Mouse (Mus musculus) embryonic facial prominence, embryonic 13.5 days (tissue): ENCODE results near the gene Ptpn7. TPM values are rescaled to one million over a fixed set of nuclear protein-coding genes. Genes with fewer than 3 reads are reported as not detected.
"Not testable (repeated sequence)": the region's sequence is repeated elsewhere in the genome, so short reads cannot be mapped to it uniquely, and the experiment has no call there.

Experiments used
- ATAC-seq: fragments of 200-750 bp; cut with Nextera tagmentation; 2 replicates; pipeline ENCODE4 v1.8.0; 2017; ENCODE audit warnings: low read depth; ENCODE audit not compliant: insufficient number of reproducible peaks, insufficient read depth, low FRiP score, low TSS enrichment
- H3K27ac ChIP-seq: fragments of 300-500 bp; sonication (generic); 2 replicates; pipeline ENCODE4 v1.5.1; 2015; ENCODE audit warnings: moderate library complexity, mild to moderate bottlenecking, inconsistent platforms
- H3K27me3 ChIP-seq: fragments of 300-500 bp; sonication (generic); 2 replicates; pipeline ENCODE4 v1.6.1; 2015; ENCODE audit warnings: mild to moderate bottlenecking, inconsistent platforms
- H3K36me3 ChIP-seq: fragments of 300-500 bp; sonication (generic); 2 replicates; pipeline ENCODE4 v1.6.1; 2015; ENCODE audit warnings: mild to moderate bottlenecking, inconsistent platforms
- H3K4me1 ChIP-seq: fragments of 300-500 bp; sonication (generic); 2 replicates; pipeline ENCODE4 v1.6.1; 2015; ENCODE audit warnings: inconsistent platforms
- H3K4me2 ChIP-seq: fragments of 300-500 bp; sonication (generic); 2 replicates; pipeline ENCODE4 v1.6.1; 2015; ENCODE audit warnings: moderate library complexity, mild to moderate bottlenecking, inconsistent platforms
- H3K4me3 ChIP-seq: fragments of 300-500 bp; sonication (generic); 2 replicates; pipeline ENCODE4 v1.5.1; 2015; ENCODE audit warnings: mild to moderate bottlenecking, inconsistent platforms
- H3K9ac ChIP-seq: fragments of 300-500 bp; sonication (generic); 2 replicates; pipeline ENCODE4 v1.6.1; 2015; ENCODE audit warnings: mild to moderate bottlenecking, inconsistent platforms
- H3K9me3 ChIP-seq: fragments of 300-500 bp; sonication (generic); 2 replicates; pipeline ENCODE4 v1.6.1; 2016; ENCODE audit warnings: inconsistent platforms
- WGBS: fragments of 180-500 bp; shearing (Covaris S2); methylation state at CpG from one replicate; pipeline ENCODE4 v1.1.7; 2015; ENCODE audit warnings: mixed read lengths; 5-methylcytosine and 5-hydroxymethylcytosine counted together
- polyA plus RNA-seq: library from polyadenylated mRNA; unstranded; fragments of >200 nt; fragmentation: Nextera tagmentation; extraction: Ambion mirVana; gene quantifications from 2 replicates; pipeline ENCODE4 v1.2.1, GENCODE M21; 2015

Ptpn7 gene
- polyA plus RNA-seq, 1 experiment from 2014 or later, result 2.2 TPM

- no peaks in the 10 kb centered on the region for H3K36me3 ChIP-seq
- H3K9me3 ChIP-seq, result no peaks in the 10 kb centered on the region
- no peak overlapping the region for H3K4me3 ChIP-seq
- 84% methylated on average over 4 of the region's 4 CpGs for whole genome bisulfite sequencing
- no peak overlapping the region for H3K27ac ChIP-seq
- H3K4me2 ChIP-seq, result no peak overlapping the region
- peaks cover 5% of the 10 kb centered on the region for H3K27me3 ChIP-seq
- ATAC-seq, result no peak
- peaks cover under 1% of the 10 kb centered on the region; the same call in 1 of the 2 replicates for H3K4me1 ChIP-seq
- no peak overlapping the region for H3K9ac ChIP-seq
These were observed 56.7 kb downstream of the Ptpn7 start for GRCm38 (mm10) chr1:135189186-135189585.

- H3K27me3 ChIP-seq, ATAC-seq, H3K36me3 ChIP-seq, H3K4me2 ChIP-seq, H3K4me3 ChIP-seq, H3K9ac ChIP-seq, H3K9me3 ChIP-seq, H3K27ac ChIP-seq: not testable (repeated sequence)
- H3K4me1 ChIP-seq, result peaks cover 11% of the 10 kb centered on the region
- WGBS, result 87% methylated on average over 5 of the region's 5 CpGs
These were observed 61.8 kb downstream of the Ptpn7 start for GRCm38 (mm10) chr1:135194335-135194734.

Other genes with a start within 250 kb of the Ptpn7 start
- gene Ppp1r12b, start 176.8 kb upstream of the Ptpn7 start, polyA plus RNA-seq, result 9.9 and 12.1 TPM in 2 replicates
- gene Ube2t, start 170.1 kb upstream of the Ptpn7 start, polyA plus RNA-seq, result 35.7 and 37.9 TPM in 2 replicates
- gene Lgr6, start 27.4 kb upstream of the Ptpn7 start, polyA plus RNA-seq, result 8.3 and 11.5 TPM in 2 replicates
- 75.2 and 78.6 TPM in 2 replicates for gene Arl8a, start 14.1 kb downstream of the Ptpn7 start, polyA plus RNA-seq
- gene Gpr37l1, start 35.0 kb downstream of the Ptpn7 start, polyA plus RNA-seq, result not detected in 2 replicates
- 9.0 and 12.2 TPM in 2 replicates for gene Elf3, start 125.9 kb downstream of the Ptpn7 start, polyA plus RNA-seq
- 87.9 and 93.5 TPM in 2 replicates for gene Rnpep, start 151.4 kb downstream of the Ptpn7 start, polyA plus RNA-seq
- gene Timm17a, start 181.1 kb downstream of the Ptpn7 start, polyA plus RNA-seq, result 165 and 192 TPM in 2 replicates
- gene Lmod1, start 192.1 kb downstream of the Ptpn7 start, polyA plus RNA-seq, result 0.42 and 0.59 TPM in 2 replicates
- 22.4 and 23.0 TPM in 2 replicates for gene Shisa4, start 242.5 kb downstream of the Ptpn7 start, polyA plus RNA-seq